Mouse (Mus musculus) kidney, adult 2 months (tissue): ENCODE results near the gene Myom1.

Experiments
- CTCF ChIP-seq: fragments of 200-500 bp; conservative IDR thresholded peaks from 2 replicates; pipeline ENCODE4 v1.5.1; 2011; ENCODE audit warnings: low read depth, mild to moderate bottlenecking, control low read depth, low read length, moderate library complexity, mixed read lengths; ENCODE audit not compliant: insufficient read depth, insufficient read length
- POLR2A ChIP-seq: fragments of 200-500 bp; IDR thresholded peaks from one replicate; pipeline ENCODE4 v1.6.1; 2011; ENCODE audit warnings: low read depth, low read length, control low read depth

DNA sequence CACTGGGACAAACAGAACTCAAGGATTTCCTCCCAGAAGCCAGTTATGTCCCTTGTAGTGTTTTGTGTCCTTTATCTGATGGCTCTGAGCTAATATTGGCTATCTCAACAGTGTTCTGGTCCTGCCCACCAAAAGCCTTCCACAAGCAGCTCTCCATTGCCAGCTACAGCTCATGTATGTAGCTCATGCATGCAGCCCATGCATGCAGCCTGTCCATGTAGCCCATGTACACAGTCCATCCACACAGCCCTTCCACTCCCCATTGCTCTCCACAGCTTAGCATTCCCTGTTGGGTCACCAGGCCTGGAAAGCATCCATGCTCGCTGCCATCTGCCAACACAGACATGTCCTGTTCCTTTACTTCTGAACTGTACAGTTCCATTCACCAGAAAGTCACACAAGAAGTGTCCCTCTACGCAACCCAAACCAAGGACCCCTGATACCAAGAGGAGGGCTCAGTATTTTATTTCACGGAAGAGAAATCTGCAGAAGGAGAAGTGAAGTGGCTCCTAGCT is 132.1 kb downstream of the Myom1 start:
- no peak for TF ChIP-seq CTCF
- no peak for TF ChIP-seq POLR2A
